In genomic region chr1:115784737-115785136, GRCm38 (mm10) we compare ENCODE assay signal across 17 mouse cellular contexts.
A peak's percentile ranks its signal among the peaks of the same experiment; 100 is the strongest.
DNase-seq lines count a peak whose midpoint lies in the region; ATAC-seq and TF ChIP-seq lines count a peak whose summit lies in the region.
"Had no signal": no experiment of that assay in that cellular context is flagged by ENCODE, and none has a peak within 500 bp of the region (broad histone marks: within the 10 kb centered on the region; RNA-seq: fewer than 3 reads in every experiment).

No protein-coding gene starts in this region.

- no peak for TF ChIP-seq POLR2A in brain, embryonic 14.5 days (IDR thresholded peaks at IDR 0.05; ENCODE audit: borderline replicate concordance, extremely low read depth, insufficient read depth, insufficient read length, poor library complexity, severe bottlenecking)

- no peak overlapping the region for H3K4me2 ChIP-seq in hindbrain, embryonic 14.5 days (replicated peaks)
- H3K4me2 ChIP-seq in neural tube, embryonic 13.5 days: no peak overlapping the region
- H3K4me2 ChIP-seq: intestine, embryonic 15.5 days; liver, embryonic 13.5 days had no signal

- H3K27ac ChIP-seq in hindbrain, embryonic 14.5 days: no peak overlapping the region
- peak overlapping the region; percentile 38; the same call in 1 of the 2 replicates for H3K27ac ChIP-seq in neural tube, embryonic 13.5 days (replicated peaks)
- H3K27ac ChIP-seq: heart, adult 2 months; intestine, embryonic 15.5 days; limb, embryonic 10.5 days; liver, embryonic 13.5 days had no signal

- 33% methylated on average over 5 of the region's 5 CpGs for WGBS in hindbrain, embryonic 14.5 days
- 39% methylated on average over 5 of the region's 5 CpGs for WGBS in neural tube, embryonic 13.5 days

- no peak for DNase-seq in frontal cortex, postnatal 14 days (ENCODE audit: low spot score in 2 of 2)
- peak; percentile 92 for DNase-seq in brain, embryonic 14.5 days (ENCODE audit: low read depth)
- DNase-seq in hindbrain, embryonic 14.5 days (ENCODE audit: low spot score): no peak
- no peak for DNase-seq in ovary, adult 18-20 months (ENCODE audit: low spot score)
- DNase-seq in lung, postnatal 25 days (ENCODE audit: low spot score): no peak
- DNase-seq in lung, postnatal 4 days: no peak
- DNase-seq: B cell, adult 2 months; cerebellum, adult 2 months; embryo, embryonic 11 days; heart, adult 2 months; kidney, postnatal 10 days; liver, embryonic 13.5 days; lung, postnatal 10 days had no signal

- no peak overlapping the region for H3K9ac ChIP-seq in hindbrain, embryonic 14.5 days
- no peak overlapping the region for H3K9ac ChIP-seq in neural tube, embryonic 13.5 days
- H3K9ac ChIP-seq: intestine, embryonic 15.5 days; liver, embryonic 13.5 days had no signal

- H3K4me3 ChIP-seq in hindbrain, embryonic 14.5 days (replicated peaks; ENCODE audit: low read length): no peak overlapping the region
- no peak overlapping the region for H3K4me3 ChIP-seq in neural tube, embryonic 13.5 days
- H3K4me3 ChIP-seq: heart, adult 2 months; intestine, embryonic 15.5 days; limb, embryonic 10.5 days; liver, embryonic 13.5 days had no signal

- H3K36me3 ChIP-seq in hindbrain, embryonic 14.5 days (replicated peaks; ENCODE audit: control insufficient read depth, insufficient read depth): no peaks in the 10 kb centered on the region
- H3K36me3 ChIP-seq in neural tube, embryonic 13.5 days: no peaks in the 10 kb centered on the region
- H3K36me3 ChIP-seq: intestine, embryonic 15.5 days; limb, embryonic 10.5 days; liver, embryonic 13.5 days had no signal

- H3K9me3 ChIP-seq in hindbrain, embryonic 14.5 days (ENCODE audit: control insufficient read depth, low read length): no peaks in the 10 kb centered on the region
- no peaks in the 10 kb centered on the region for H3K9me3 ChIP-seq in neural tube, embryonic 13.5 days
- H3K9me3 ChIP-seq: intestine, embryonic 15.5 days; limb, embryonic 10.5 days; liver, embryonic 13.5 days had no signal

- TF ChIP-seq CTCF in brain, embryonic 14.5 days (IDR thresholded peaks at IDR 0.05; ENCODE audit: borderline replicate concordance, extremely low read depth, insufficient read depth, insufficient read length): no peak

- no peaks in the 10 kb centered on the region for H3K4me1 ChIP-seq in hindbrain, embryonic 14.5 days (replicated peaks; ENCODE audit: control insufficient read depth, insufficient read depth, low read length)
- peaks cover 6% of the 10 kb centered on the region; the same call in 1 of the 2 replicates for H3K4me1 ChIP-seq in neural tube, embryonic 13.5 days (replicated peaks)
- H3K4me1 ChIP-seq: intestine, embryonic 15.5 days; limb, embryonic 10.5 days; liver, embryonic 13.5 days had no signal

- ATAC-seq in frontal cortex, adult (ENCODE audit: low TSS enrichment): peak; percentile 42
- ATAC-seq in hindbrain, embryonic 14.5 days (ENCODE audit: low FRiP score): peak; percentile 69
- ATAC-seq in neural tube, embryonic 13.5 days (ENCODE audit: low read depth): no peak
- ATAC-seq: intestine, embryonic 15.5 days had no signal

- no peaks in the 10 kb centered on the region for H3K27me3 ChIP-seq in hindbrain, embryonic 14.5 days (ENCODE audit: control insufficient read depth, insufficient read depth, low read length)
- H3K27me3 ChIP-seq in neural tube, embryonic 13.5 days: no peaks in the 10 kb centered on the region
- H3K27me3 ChIP-seq: intestine, embryonic 15.5 days; liver, embryonic 13.5 days had no signal
